Mouse (Mus musculus) hindbrain, embryonic 12.5 days (tissue): Measurements from ENCODE around the gene Aip. TPM values are rescaled to one million over a fixed set of nuclear protein-coding genes. Genes with fewer than 3 reads are reported as not detected.
A peak's percentile ranks its signal among the peaks of the same experiment; 100 is the strongest.

ENCODE experiments used
- ATAC-seq: fragments of 200-750 bp; cut with Nextera tagmentation; 2 replicates; pipeline ENCODE4 v1.8.0; 2017; ENCODE audit warnings: moderate TSS enrichment; ENCODE audit not compliant: low FRiP score
- H3K27ac ChIP-seq: fragments of 300-500 bp; sonication (generic); 2 replicates; pipeline ENCODE4 v1.5.1; 2016; ENCODE audit warnings: mild to moderate bottlenecking
- H3K27me3 ChIP-seq: fragments of 300-500 bp; sonication (generic); 2 replicates; pipeline ENCODE4 v1.6.1; 2016; ENCODE audit warnings: mild to moderate bottlenecking
- H3K36me3 ChIP-seq: fragments of 300-500 bp; sonication (generic); 2 replicates; pipeline ENCODE4 v1.6.1; 2016; ENCODE audit warnings: mild to moderate bottlenecking
- H3K4me1 ChIP-seq: fragments of 300-500 bp; sonication (generic); 2 replicates; pipeline ENCODE4 v1.6.1; 2016
- H3K4me2 ChIP-seq: fragments of 300-500 bp; sonication (generic); replicated peaks from 2 replicates; pipeline ENCODE4 v1.6.1; 2016; ENCODE audit warnings: mild to moderate bottlenecking
- H3K4me3 ChIP-seq: fragments of 300-500 bp; sonication (generic); 2 replicates; pipeline ENCODE4 v1.5.1; 2016; ENCODE audit warnings: mild to moderate bottlenecking
- H3K9ac ChIP-seq: fragments of 300-500 bp; sonication (generic); 2 replicates; pipeline ENCODE4 v1.6.1; 2016; ENCODE audit warnings: mild to moderate bottlenecking, moderate library complexity
- H3K9me3 ChIP-seq: fragments of 300-500 bp; sonication (generic); replicated peaks from 2 replicates; pipeline ENCODE4 v1.6.1; 2016; ENCODE audit warnings: mild to moderate bottlenecking
- WGBS: fragments of 180-500 bp; shearing (Covaris S2); methylation state at CpG from one replicate; pipeline ENCODE4 v1.1.7; 2016; 5-methylcytosine and 5-hydroxymethylcytosine counted together
- polyA plus RNA-seq: library from polyadenylated mRNA; unstranded; fragments of >200 nt; fragmentation: Nextera tagmentation; extraction: Ambion mirVana; gene quantifications from 2 replicates; pipeline ENCODE4 v1.2.1, GENCODE M21; 2016

Aip gene
- polyA plus RNA-seq, 1 experiment from 2014 or later: 71.3 TPM

DNA sequence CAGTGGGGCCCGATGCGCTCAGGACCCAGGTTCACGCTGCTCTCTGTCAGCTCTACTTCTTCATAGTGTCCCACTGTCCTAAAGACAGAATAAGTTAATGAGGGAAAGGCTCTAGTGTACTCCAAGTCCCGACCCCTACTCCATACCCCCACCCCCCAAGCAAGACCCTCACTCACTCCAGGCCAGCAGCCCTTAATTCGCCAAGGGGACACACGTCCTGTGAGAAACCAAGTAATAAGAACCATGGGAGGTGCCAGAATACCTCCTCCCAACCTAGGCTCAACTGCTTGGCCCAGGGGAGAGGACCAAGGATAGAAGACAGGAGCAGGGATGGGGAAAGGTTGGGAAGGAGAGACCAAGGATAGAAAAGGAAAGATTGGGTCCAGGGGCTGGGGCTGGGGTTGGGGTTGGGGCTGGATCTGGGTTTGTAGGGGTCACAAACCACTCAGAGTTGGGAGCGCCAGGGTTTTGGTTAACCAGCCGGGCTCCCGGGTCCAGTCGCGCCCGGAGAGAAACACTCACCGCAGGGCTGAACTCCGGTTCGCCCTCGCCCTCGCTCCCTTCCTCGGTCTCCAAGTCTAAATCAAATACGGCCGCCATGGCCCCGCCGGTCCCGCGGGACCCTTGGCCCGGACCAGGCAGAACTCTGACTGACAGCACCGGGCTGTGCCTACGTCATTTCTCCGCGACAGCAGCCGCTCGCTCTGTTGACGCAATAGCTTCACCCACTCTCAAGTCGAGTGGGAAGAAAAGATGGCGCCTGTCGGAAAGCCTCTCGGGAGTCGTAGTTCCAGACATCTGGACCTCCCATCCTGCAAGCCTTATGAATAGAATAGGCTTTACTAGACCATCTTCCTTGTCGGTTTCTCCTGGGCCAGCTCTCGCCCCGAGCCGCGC lies 37.2 kb upstream of the Aip start, which contains the start of gene Rps6kb2:
Gene Rps6kb2, minus strand, starts transcription at position 709 of the 897 bp plus-strand sequence.
- Histone ChIP-seq H3K36me3 (peaks cover 35% of the 10 kb centered on the region), H3K4me2 (peak within 1 kb of the TSS; percentile 85), H3K4me1 (peaks cover 10% of the 10 kb centered on the region), H3K9ac (peak within 1 kb of the TSS; percentile 83), H3K4me3 (peak within 1 kb of the TSS; percentile 59), H3K9me3 (no peaks in the 10 kb centered on the region), H3K27me3 (no peaks in the 10 kb centered on the region), H3K27ac (peak within 1 kb of the TSS; percentile 79)
- peak; percentile 90 for ATAC-seq
- 6% methylated on average over 42 of the region's 42 CpGs for WGBS

DNA sequence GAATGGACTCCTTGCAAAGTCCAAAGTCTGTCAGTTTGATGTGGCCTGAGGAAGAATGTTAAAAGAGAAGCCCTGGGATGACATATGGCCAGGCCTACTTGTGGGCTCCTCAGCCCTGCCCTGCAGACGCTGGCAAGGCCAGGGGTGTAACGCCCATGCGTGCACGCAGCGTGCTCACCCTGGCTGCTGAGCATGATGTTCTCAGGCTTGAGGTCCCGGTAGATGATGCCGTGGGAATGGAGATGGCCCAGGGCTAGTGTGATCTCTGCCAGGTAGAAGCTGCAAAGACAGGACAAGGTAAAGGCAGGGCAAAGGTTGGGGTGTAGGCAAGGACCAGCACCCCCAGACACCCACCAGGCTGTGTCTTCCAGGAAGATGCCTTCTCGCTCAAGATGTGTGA lies 33.4 kb upstream of the Aip start:
- no peak for ATAC-seq
- Histone ChIP-seq H3K36me3 (peaks cover 60% of the 10 kb centered on the region), H3K9me3 (no peaks in the 10 kb centered on the region), H3K4me3 (no peak overlapping the region), H3K27me3 (no peaks in the 10 kb centered on the region), H3K9ac (no peak overlapping the region), H3K4me2 (no peak overlapping the region), H3K4me1 (peaks cover 13% of the 10 kb centered on the region), H3K27ac (no peak overlapping the region)
- WGBS: 97% methylated on average over 8 of the region's 8 CpGs

DNA sequence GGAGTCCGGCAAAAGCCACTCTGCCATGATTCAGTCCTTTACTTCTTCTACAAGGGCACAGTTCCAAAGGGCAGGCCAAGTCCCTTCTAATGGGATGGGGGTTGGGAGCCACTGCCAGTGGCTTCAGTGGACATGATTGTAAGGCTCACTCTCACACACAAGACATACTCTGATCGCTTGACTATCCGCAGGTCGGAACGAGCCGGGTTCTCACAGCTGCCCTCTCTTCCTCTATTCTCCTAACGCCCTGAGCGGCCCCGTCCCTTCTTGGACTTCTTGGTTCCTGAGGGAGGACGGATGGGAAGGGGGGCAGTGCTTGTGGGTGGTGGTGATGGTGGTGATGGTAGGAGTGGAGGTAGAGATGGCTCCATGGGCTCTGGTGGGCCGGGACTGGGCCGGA lies 31.1 kb upstream of the Aip start:
- no peaks in the 10 kb centered on the region for H3K27me3 ChIP-seq
- H3K4me2 ChIP-seq: no peak overlapping the region
- WGBS: 87% methylated on average over 12 of the region's 12 CpGs
- H3K9ac ChIP-seq: no peak overlapping the region
- no peak overlapping the region for H3K27ac ChIP-seq
- no peak overlapping the region for H3K4me3 ChIP-seq
- H3K36me3 ChIP-seq: peaks cover 71% of the 10 kb centered on the region
- peaks cover 3% of the 10 kb centered on the region; the same call in 1 of the 2 replicates for H3K4me1 ChIP-seq
- ATAC-seq: no peak
- H3K9me3 ChIP-seq: no peaks in the 10 kb centered on the region

DNA sequence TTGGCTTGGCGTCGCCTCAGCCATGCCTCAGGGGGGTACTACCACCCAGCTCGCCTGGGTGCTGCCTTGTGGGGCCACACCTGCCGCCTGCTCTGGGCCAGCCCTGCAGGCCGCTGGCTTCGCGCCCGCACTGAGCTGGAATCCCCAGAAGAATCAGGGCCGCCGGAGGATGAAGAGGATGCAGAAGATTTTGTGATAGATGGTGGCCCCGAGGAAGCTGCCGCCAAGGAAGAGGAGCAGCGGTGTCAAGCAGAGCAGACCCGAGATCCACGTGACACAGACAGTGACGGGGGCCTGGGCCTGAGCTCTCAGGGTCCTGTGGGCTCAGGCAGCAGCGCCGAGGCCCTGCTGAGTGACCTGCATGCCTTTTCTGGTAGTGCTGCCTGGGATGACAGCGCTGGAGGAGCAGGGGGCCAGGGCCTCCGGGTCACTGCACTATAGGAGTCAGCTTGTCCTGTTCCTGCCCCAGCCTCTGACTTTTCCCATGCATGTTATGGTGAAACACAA lies 30.5 kb upstream of the Aip start:
- WGBS: 69% methylated on average over 20 of the region's 20 CpGs
- no peak overlapping the region for H3K4me2 ChIP-seq
- no peaks in the 10 kb centered on the region for H3K9me3 ChIP-seq
- no peaks in the 10 kb centered on the region for H3K27me3 ChIP-seq
- no peak overlapping the region for H3K9ac ChIP-seq
- no peak overlapping the region for H3K4me3 ChIP-seq
- peak overlapping the region; percentile 60 for H3K27ac ChIP-seq
- H3K36me3 ChIP-seq: peaks cover 71% of the 10 kb centered on the region
- H3K4me1 ChIP-seq: peaks cover 3% of the 10 kb centered on the region; the same call in 1 of the 2 replicates
- no peak for ATAC-seq

DNA sequence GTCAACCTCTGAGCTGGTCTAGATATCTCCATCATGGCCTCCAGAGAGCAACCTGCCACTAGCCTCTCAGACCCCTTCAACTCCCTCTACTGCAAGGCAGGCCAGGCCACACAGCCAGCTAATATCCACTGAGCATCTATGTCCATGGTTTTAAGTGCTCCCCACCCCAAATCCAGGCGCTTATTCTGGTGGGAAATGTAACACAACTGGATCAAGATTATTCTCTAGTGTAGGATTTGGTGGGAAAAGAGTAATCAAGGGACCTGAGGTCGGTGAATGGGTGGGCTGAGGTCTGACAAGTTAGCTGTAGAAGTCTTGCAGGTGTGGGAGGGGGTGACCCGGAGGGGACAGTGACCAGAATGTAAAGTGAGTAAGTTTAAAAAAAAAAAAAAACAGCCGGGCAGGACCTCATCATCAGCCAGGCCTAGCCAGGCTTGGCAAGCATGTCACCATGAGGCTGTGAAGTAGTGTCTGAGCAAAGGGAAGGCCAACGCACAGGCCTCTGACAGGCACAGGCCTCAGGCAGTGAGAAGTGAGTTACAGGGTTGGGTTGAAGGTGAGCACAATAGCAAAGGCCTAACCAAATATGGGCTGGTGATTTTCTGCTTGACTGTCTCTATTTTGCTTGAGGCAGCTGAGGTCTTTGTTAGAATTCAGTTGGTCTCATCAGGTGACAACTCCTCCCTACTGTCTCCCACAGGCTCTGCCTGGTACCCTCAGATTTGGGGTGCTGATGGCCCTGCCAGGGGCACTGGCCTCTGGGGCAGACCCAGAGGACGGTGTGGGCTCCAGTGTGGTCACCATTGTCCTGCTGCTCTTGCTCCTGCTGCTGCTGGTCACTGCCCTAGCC lies 29.8 kb upstream of the Aip start:
- Histone ChIP-seq H3K4me1 (peaks cover 5% of the 10 kb centered on the region; the same call in 1 of the 2 replicates), H3K9ac (no peak overlapping the region)

DNA sequence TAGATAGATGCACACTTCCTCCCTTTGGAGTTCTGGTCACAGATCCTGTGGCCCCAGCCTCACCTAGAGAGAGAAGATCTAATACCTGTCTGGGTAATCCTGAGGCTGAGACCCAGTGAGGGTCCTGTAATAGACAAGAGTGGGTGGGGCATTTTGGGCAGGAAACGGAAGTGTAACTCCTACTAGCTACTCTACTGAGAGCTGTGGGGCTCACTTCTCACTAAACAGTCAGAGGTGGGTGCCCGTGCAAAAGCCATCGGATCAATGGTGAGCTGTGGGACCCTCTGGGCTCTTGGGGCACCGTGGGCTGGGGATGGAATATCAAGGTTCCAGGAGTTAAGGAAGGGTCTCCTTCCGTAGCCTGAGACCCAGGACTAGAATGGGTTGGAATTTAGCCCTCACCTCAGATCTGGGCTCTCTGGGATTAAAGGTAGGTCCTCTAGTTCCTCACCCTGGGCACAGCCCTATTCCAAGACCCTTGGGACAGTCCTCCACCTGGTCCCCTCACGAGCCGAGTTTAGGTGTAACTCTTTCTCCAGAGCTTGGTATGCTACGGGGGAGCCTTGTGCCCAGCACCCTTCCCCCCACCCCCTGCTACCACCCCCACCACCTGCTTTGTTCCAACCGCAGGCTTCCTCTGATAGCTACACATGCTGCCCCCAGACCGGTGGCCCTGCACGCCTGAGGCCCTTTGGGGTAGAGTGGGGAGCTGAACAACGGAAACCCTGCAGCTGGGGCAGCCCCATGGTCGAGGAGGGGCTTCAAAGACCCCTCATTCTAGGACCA lies 29.0 kb upstream of the Aip start:
- Histone ChIP-seq H3K4me2 (no peak overlapping the region), H3K9me3 (no peaks in the 10 kb centered on the region), H3K4me3 (no peak overlapping the region), H3K36me3 (peaks cover 71% of the 10 kb centered on the region), H3K9ac (no peak overlapping the region), H3K4me1 (peaks cover 12% of the 10 kb centered on the region), H3K27ac (no peak overlapping the region), H3K27me3 (no peaks in the 10 kb centered on the region)
- no peak for ATAC-seq
- 81% methylated on average over 13 of the region's 13 CpGs for WGBS

More for the DNA sequence above, 29.8 kb upstream of the Aip start:
- no peaks in the 10 kb centered on the region for H3K27me3 ChIP-seq
- ATAC-seq: no peak
- H3K9me3 ChIP-seq: no peaks in the 10 kb centered on the region
- 68% methylated on average over 6 of the region's 6 CpGs for WGBS
- H3K36me3 ChIP-seq: peaks cover 71% of the 10 kb centered on the region
- no peak overlapping the region for H3K4me3 ChIP-seq
- H3K27ac ChIP-seq: peak overlapping the region; percentile 60
- H3K4me2 ChIP-seq: no peak overlapping the region

DNA sequence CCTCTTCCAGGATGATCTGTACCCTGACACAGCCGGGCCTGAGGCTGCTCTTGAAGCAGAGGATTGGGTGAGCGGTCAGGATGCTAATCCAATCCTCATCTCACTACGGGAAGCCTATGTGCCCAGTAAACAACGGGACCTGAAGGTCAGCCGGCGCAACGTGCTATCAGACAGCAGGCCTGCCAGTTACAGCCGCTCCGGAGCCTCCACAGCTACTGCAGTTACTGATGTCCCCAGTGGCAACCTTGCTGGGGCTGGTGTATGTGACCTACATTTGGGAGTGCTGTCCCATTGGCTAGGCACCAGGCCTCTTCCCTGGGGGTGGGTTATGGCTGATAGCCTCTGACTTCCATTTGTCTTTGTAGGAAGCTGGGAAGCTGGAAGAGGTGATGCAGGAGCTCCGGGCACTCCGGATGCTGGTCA lies 27.6 kb upstream of the Aip start, which contains the start of gene Ptprcap:
Gene Ptprcap, plus strand, starts transcription at position 373 of the 423 bp plus-strand sequence.
- Histone ChIP-seq H3K9ac (no peak within 1 kb of the TSS), H3K27ac (no peak within 1 kb of the TSS; the same call in 1 of the 2 replicates)
- ATAC-seq: no peak

DNA sequence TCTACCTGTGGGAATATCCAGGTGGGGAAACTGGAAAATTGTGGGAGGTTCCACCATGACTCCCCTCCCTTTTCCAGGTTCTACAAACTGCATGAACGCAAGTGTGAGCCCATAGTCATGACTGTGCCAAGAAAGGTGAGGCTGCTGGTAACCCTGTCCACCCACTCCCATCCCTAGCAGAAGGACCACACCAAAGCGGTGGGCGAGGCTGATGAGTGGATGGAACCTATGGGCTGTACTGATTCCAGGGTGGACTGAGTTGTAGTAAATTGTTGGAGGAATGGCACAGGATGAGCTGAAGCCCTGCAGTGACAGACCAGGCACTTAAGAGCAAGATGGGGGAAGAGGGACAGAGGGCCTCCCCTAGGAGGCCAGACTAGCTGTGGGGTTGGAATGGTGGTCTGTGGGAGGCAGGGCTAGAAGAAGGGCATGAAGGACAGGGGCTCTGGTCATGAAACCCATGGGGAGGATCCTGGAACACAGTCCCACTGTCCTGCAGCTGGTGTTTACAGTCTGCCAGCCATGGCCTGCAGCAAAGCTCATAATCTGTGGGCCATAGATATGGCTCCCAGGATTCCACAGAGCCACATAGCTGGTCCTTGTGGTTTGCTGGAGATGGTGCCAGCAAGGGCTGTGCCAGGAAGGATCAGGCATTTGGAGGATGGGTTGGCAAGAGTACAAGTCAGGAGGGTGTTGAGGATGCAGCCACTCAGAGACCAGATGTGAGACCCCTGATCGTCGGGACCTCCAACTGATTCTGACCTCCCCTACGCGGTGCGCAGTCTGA lies 27.0 kb upstream of the Aip start:
- Histone ChIP-seq H3K9ac (no peak overlapping the region), H3K4me1 (peaks cover 26% of the 10 kb centered on the region), H3K27me3 (no peaks in the 10 kb centered on the region), H3K36me3 (peaks cover 51% of the 10 kb centered on the region), H3K4me2 (no peak overlapping the region), H3K9me3 (no peaks in the 10 kb centered on the region), H3K27ac (no peak overlapping the region), H3K4me3 (no peak overlapping the region)
- WGBS: 87% methylated on average over 8 of the region's 8 CpGs
- ATAC-seq: no peak

More for the DNA sequence above, 27.6 kb upstream of the Aip start, which contains the start of gene Ptprcap:
- Histone ChIP-seq H3K4me2 (no peak within 1 kb of the TSS), H3K27me3 (no peaks in the 10 kb centered on the region), H3K36me3 (peaks cover 57% of the 10 kb centered on the region), H3K9me3 (no peaks in the 10 kb centered on the region), H3K4me3 (no peak within 1 kb of the TSS), H3K4me1 (peaks cover 20% of the 10 kb centered on the region)
- WGBS: 72% methylated on average over 11 of the region's 11 CpGs

DNA sequence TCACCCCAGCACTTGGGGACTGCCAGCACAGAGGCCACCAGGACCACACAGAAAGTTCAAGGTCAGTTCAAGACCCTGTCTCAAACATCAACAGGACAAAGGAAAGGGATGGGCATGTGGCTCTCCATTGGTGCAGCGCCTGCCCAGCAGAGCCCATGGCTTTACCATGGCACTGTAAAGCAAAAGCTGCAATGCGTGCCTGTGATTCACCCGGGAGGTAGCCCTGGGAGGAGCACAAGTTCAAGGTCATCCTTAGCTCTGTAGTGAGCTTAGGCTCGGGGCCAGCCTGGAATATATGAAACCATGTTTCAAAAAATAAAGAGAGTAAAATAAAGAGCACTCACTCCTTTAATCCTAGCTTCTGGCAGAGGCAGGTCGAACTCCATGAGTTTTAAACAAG lies 26.2 kb upstream of the Aip start:
- H3K27ac ChIP-seq: no peak overlapping the region
- no peak for ATAC-seq
- H3K9me3 ChIP-seq: no peaks in the 10 kb centered on the region
- WGBS: 88% methylated on average over 5 of the region's 5 CpGs
- peaks cover 29% of the 10 kb centered on the region for H3K4me1 ChIP-seq
- no peak overlapping the region for H3K4me3 ChIP-seq
- peaks cover 44% of the 10 kb centered on the region for H3K36me3 ChIP-seq
- no peak overlapping the region for H3K9ac ChIP-seq
- H3K4me2 ChIP-seq: no peak overlapping the region
- no peaks in the 10 kb centered on the region for H3K27me3 ChIP-seq

DNA sequence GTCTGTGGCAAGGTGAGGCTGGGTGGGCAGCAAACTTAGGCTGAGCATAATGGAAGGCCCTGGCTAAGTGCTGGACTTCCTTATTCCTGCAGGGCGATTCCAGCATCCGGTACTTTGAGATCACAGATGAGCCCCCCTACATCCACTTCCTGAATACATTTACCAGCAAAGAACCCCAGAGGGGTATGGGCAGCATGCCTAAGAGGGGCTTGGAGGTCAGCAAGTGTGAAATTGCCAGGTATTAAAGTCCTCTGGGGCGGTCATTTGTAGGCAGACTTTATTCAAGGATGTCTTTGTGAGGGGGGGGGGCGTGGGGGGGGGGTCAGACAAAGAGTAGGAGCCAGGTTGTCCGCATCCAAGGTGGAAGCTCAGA lies 25.8 kb upstream of the Aip start:
- no peak for ATAC-seq
- no peaks in the 10 kb centered on the region for H3K9me3 ChIP-seq
- no peak overlapping the region for H3K4me3 ChIP-seq
- 73% methylated on average over 5 of the region's 5 CpGs for WGBS
- peaks cover 29% of the 10 kb centered on the region for H3K4me1 ChIP-seq
- H3K36me3 ChIP-seq: peaks cover 40% of the 10 kb centered on the region
- H3K27ac ChIP-seq: no peak overlapping the region
- H3K4me2 ChIP-seq: no peak overlapping the region
- no peak overlapping the region for H3K9ac ChIP-seq
- no peaks in the 10 kb centered on the region for H3K27me3 ChIP-seq
